Mouse (Mus musculus) intestine, postnatal 0 days (tissue): ENCODE data around the gene Gm12216. TPM values are rescaled to one million over a fixed set of nuclear protein-coding genes. Genes with fewer than 3 reads are reported as not detected.

Experiments
- ATAC-seq: fragments of 200-750 bp; cut with Nextera tagmentation; 2 replicates; pipeline ENCODE4 v1.8.0; 2017; ENCODE audit warnings: mild to moderate bottlenecking, moderate TSS enrichment, moderate library complexity
- H3K27ac ChIP-seq: fragments of 300-500 bp; sonication (generic); 2 replicates; pipeline ENCODE4 v1.5.1; 2014; ENCODE audit warnings: mild to moderate bottlenecking, low read depth, low read length, moderate library complexity
- H3K27me3 ChIP-seq: fragments of 300-500 bp; sonication (generic); replicated peaks from 2 replicates; pipeline ENCODE4 v1.6.1; 2014; ENCODE audit warnings: low read length, mixed read lengths; ENCODE audit not compliant: control insufficient read depth, insufficient read depth
- H3K36me3 ChIP-seq: fragments of 300-500 bp; sonication (generic); 2 replicates; pipeline ENCODE4 v1.6.1; 2014; ENCODE audit warnings: mild to moderate bottlenecking, moderate library complexity; ENCODE audit not compliant: control insufficient read depth, insufficient read depth
- H3K4me1 ChIP-seq: fragments of 300-500 bp; sonication (generic); replicated peaks from 2 replicates; pipeline ENCODE4 v1.6.1; 2014; ENCODE audit warnings: antibody characterized with exemption, low read length, mixed read lengths; ENCODE audit not compliant: control insufficient read depth, insufficient read depth
- H3K4me2 ChIP-seq: fragments of 300-500 bp; sonication (generic); replicated peaks from 2 replicates; pipeline ENCODE4 v1.6.1; 2014; ENCODE audit warnings: low read depth, mild to moderate bottlenecking, moderate library complexity
- H3K4me3 ChIP-seq: fragments of 300-500 bp; sonication (generic); 2 replicates; pipeline ENCODE4 v1.5.1; 2014; ENCODE audit warnings: low read depth, low read length
- H3K9ac ChIP-seq: fragments of 300-500 bp; sonication (generic); 2 replicates; pipeline ENCODE4 v1.6.1; 2014; ENCODE audit warnings: mild to moderate bottlenecking, low read depth, low read length
- H3K9me3 ChIP-seq: fragments of 300-500 bp; sonication (generic); 2 replicates; pipeline ENCODE4 v1.6.1; 2016; ENCODE audit warnings: mixed run types; ENCODE audit not compliant: control insufficient read depth
- CTCF ChIP-seq: sonication (generic); IDR thresholded peaks from 2 replicates; pipeline ENCODE4 v1.5.1; 2016; ENCODE audit warnings: low read depth, mild to moderate bottlenecking, control low read depth, antibody characterized with exemption, moderate library complexity
- WGBS: fragments of 180-500 bp; shearing (Covaris S2); extraction: QIAGEN DNeasy Blood & Tissue Kit; methylation state at CpG from one replicate; pipeline ENCODE4 v1.1.7; 2014; 5-methylcytosine and 5-hydroxymethylcytosine counted together
- polyA plus RNA-seq: library from polyadenylated mRNA; unstranded; fragments of >200 nt; fragmentation: Nextera tagmentation; extraction: Ambion mirVana; gene quantifications from 2 replicates; pipeline ENCODE4 v1.2.1, GENCODE M21; 2015

Gm12216 gene
- polyA plus RNA-seq, 1 experiment from 2014 or later = 6.5 TPM

- Histone ChIP-seq H3K4me2 (no peak overlapping the region), H3K4me1 (peaks cover 8% of the 10 kb centered on the region; the same call in 1 of the 2 replicates), H3K36me3 (peaks cover 4% of the 10 kb centered on the region; the same call in 1 of the 2 replicates), H3K9me3 (no peaks in the 10 kb centered on the region), H3K9ac (no peak overlapping the region), H3K27me3 (no peaks in the 10 kb centered on the region), H3K27ac (no peak overlapping the region), H3K4me3 (no peak overlapping the region)
- TF ChIP-seq CTCF = no peak
- no peak for ATAC-seq
- WGBS = 80% methylated on average over 13 of the region's 13 CpGs
Observed at GRCm38 (mm10) chr11:53786058-53787031, 72.7 kb downstream of the Gm12216 start.

GRCm38 (mm10) chr11:53785311-53785936 lies 73.6 kb downstream of the Gm12216 start:
- ATAC-seq = no peak
- 71% methylated on average over 3 of the region's 3 CpGs for WGBS
- no peak overlapping the region for H3K27ac ChIP-seq
- H3K9me3 ChIP-seq = no peaks in the 10 kb centered on the region
- H3K36me3 ChIP-seq = peaks cover 6% of the 10 kb centered on the region; the same call in 1 of the 2 replicates
- H3K27me3 ChIP-seq = no peaks in the 10 kb centered on the region
- no peak overlapping the region for H3K4me2 ChIP-seq
- H3K4me1 ChIP-seq = peaks cover 14% of the 10 kb centered on the region; the same call in 1 of the 2 replicates
- no peak overlapping the region for H3K9ac ChIP-seq
- H3K4me3 ChIP-seq = no peak overlapping the region
- no peak for TF ChIP-seq CTCF

GRCm38 (mm10) chr11:53783288-53783687 lies 75.8 kb downstream of the Gm12216 start:
- no peak overlapping the region for H3K4me2 ChIP-seq
- H3K4me3 ChIP-seq = no peak overlapping the region
- peaks cover 17% of the 10 kb centered on the region for H3K36me3 ChIP-seq
- H3K4me1 ChIP-seq = peaks cover 14% of the 10 kb centered on the region; the same call in 1 of the 2 replicates
- H3K9ac ChIP-seq = no peak overlapping the region
- no peak for ATAC-seq
- 75% methylated on average over 9 of the region's 9 CpGs for WGBS
- H3K27me3 ChIP-seq = no peaks in the 10 kb centered on the region
- H3K9me3 ChIP-seq = no peaks in the 10 kb centered on the region
- TF ChIP-seq CTCF = no peak
- H3K27ac ChIP-seq = no peak overlapping the region

GRCm38 (mm10) chr11:53781964-53782363 lies 77.1 kb downstream of the Gm12216 start:
- Histone ChIP-seq H3K27ac (peak overlapping the region; percentile 67), H3K9ac (no peak overlapping the region), H3K9me3 (no peaks in the 10 kb centered on the region), H3K4me3 (no peak overlapping the region), H3K36me3 (peaks cover 28% of the 10 kb centered on the region), H3K27me3 (no peaks in the 10 kb centered on the region), H3K4me2 (no peak overlapping the region), H3K4me1 (peaks cover 14% of the 10 kb centered on the region; the same call in 1 of the 2 replicates)
- ATAC-seq = no peak
- TF ChIP-seq CTCF = no peak
- WGBS = 74% methylated on average over 7 of the region's 7 CpGs

GRCm38 (mm10) chr11:53781201-53781775 lies 77.8 kb downstream of the Gm12216 start:
- ATAC-seq = peak; percentile 71
- WGBS = 73% methylated on average over 4 of the region's 4 CpGs
- Histone ChIP-seq H3K27me3 (no peaks in the 10 kb centered on the region), H3K9ac (no peak overlapping the region), H3K4me3 (no peak overlapping the region), H3K4me2 (no peak overlapping the region), H3K36me3 (peaks cover 35% of the 10 kb centered on the region), H3K4me1 (peaks cover 14% of the 10 kb centered on the region; the same call in 1 of the 2 replicates), H3K27ac (peak overlapping the region; percentile 67), H3K9me3 (no peaks in the 10 kb centered on the region)
- TF ChIP-seq CTCF = no peak

GRCm38 (mm10) chr11:53780262-53780661 lies 78.8 kb downstream of the Gm12216 start:
- WGBS = 56% methylated on average over 3 of the region's 3 CpGs
- H3K27ac ChIP-seq = peak overlapping the region; percentile 78; the same call in 1 of the 2 replicates

More at GRCm38 (mm10) chr11:53780262-53780661, 78.8 kb downstream of the Gm12216 start:
- ATAC-seq = no peak
- 0 out of 2 replicates have a peak, but pooled peaks have one; percentile 1 for TF ChIP-seq CTCF
- Histone ChIP-seq H3K4me2 (no peak overlapping the region), H3K9me3 (no peaks in the 10 kb centered on the region), H3K27me3 (no peaks in the 10 kb centered on the region), H3K4me1 (peaks cover 14% of the 10 kb centered on the region; the same call in 1 of the 2 replicates), H3K36me3 (peaks cover 45% of the 10 kb centered on the region), H3K9ac (no peak overlapping the region), H3K4me3 (no peak overlapping the region)
